ENCODE assay signal across 9 mouse cellular contexts in the genomic region with DNA sequence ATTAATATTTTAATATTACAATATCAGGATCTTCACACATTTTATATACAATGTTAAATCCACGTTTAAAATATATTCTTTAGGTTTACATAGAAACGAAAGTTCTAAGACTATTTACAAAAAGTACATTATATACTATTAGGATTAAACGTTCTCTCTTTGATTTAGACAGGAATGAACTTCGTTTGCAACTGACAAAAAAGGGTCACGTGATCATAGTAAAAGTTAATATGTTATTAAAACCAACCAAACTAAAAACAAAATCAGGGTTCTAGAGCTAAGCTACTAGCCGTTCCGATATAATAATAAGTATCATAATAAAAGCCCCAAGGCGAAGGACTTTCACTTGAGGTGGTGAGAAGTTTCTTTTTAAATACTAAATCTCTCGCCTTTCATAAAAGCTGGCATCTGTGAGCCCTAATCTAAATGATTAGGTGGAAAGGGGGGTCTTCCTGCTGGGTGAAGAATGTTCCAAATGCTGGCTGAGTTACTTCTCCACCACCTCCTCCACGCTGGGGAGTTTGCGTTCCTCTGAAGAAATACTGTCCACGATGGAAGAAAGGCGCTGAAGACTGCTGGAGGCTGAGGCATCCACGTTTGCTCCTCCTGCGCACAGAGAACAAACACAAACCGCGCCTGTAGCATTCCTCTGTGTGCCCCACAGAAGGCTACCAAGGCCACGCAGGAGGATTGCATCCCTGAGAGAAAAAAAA. TPM values are rescaled to one million over a fixed set of nuclear protein-coding genes. Genes with fewer than 3 reads are reported as not detected.
A peak's percentile ranks its signal among the peaks of the same experiment; 100 is the strongest.
DNase-seq lines count a peak whose midpoint lies in the region; ATAC-seq and TF ChIP-seq lines count a peak whose summit lies in the region.
"Had no signal": no experiment of that assay in that cellular context is flagged by ENCODE, and none has a peak within 500 bp of the region (broad histone marks: within the 10 kb centered on the region; RNA-seq: fewer than 3 reads in every experiment).

No protein-coding gene starts in this region.

- H3K27ac ChIP-seq in kidney, embryonic 16.5 days (ENCODE audit: low read length), result no peak overlapping the region
- no peak overlapping the region for H3K27ac ChIP-seq in cortical plate, adult 2 months (ENCODE audit: insufficient read depth, low read length)
- no peak overlapping the region for H3K27ac ChIP-seq in hindbrain, embryonic 14.5 days

- H3K4me3 ChIP-seq in kidney, embryonic 16.5 days (ENCODE audit: low read length), result peak overlapping the region; percentile 20
- peak overlapping the region; percentile 35 for H3K4me3 ChIP-seq in cortical plate, adult 2 months (ENCODE audit: insufficient read depth, low read length)
- H3K4me3 ChIP-seq in hindbrain, embryonic 14.5 days (replicated peaks; ENCODE audit: low read length), result no peak overlapping the region
- H3K4me3 ChIP-seq in myocyte, result peak overlapping the region; percentile 16

- H3K79me2 ChIP-seq in myocyte (ENCODE audit: control insufficient read depth, insufficient read depth), result peaks cover 22% of the 10 kb centered on the region

- peaks cover 28% of the 10 kb centered on the region for H3K27me3 ChIP-seq in kidney, embryonic 16.5 days (ENCODE audit: insufficient read depth, low read length)
- no peaks in the 10 kb centered on the region for H3K27me3 ChIP-seq in hindbrain, embryonic 14.5 days (ENCODE audit: control insufficient read depth, insufficient read depth, low read length)
- no peaks in the 10 kb centered on the region for H3K27me3 ChIP-seq in myocyte (ENCODE audit: control insufficient read depth, insufficient read depth, insufficient read length)

- ATAC-seq in kidney, embryonic 16.5 days (ENCODE audit: low FRiP score, low TSS enrichment), result peak; percentile 59; the same call in 1 of the 2 replicates
- ATAC-seq in hindbrain, embryonic 14.5 days (ENCODE audit: low FRiP score), result peak; percentile 17; the same call in 1 of the 2 replicates

- H3K4me1 ChIP-seq in kidney, embryonic 16.5 days (ENCODE audit: insufficient read depth, low read length), result peaks cover 10% of the 10 kb centered on the region; the same call in 1 of the 2 replicates
- H3K4me1 ChIP-seq in cortical plate, adult 2 months (ENCODE audit: control insufficient read depth, insufficient read depth, low read length), result no peaks in the 10 kb centered on the region
- peaks cover 3% of the 10 kb centered on the region; the same call in 1 of the 2 replicates for H3K4me1 ChIP-seq in hindbrain, embryonic 14.5 days (replicated peaks; ENCODE audit: control insufficient read depth, insufficient read depth, low read length)

- intact Hi-C loops in heart, postnatal 36 days (cut with DNase I), result no loop called here

- no peak overlapping the region for H3ac ChIP-seq in myocyte (ENCODE audit: control insufficient read depth, insufficient read length)

- WGBS in kidney, embryonic 16.5 days, result 40% methylated on average over 18 of the region's 18 CpGs
- 45% methylated on average over 18 of the region's 18 CpGs for WGBS in hindbrain, embryonic 14.5 days

- no peak for TF ChIP-seq POLR2A in cortical plate, adult 2 months (IDR thresholded peaks at IDR 0.05; ENCODE audit: extremely low read depth, insufficient read depth, low read length)
- TF ChIP-seq POLR2A in myocyte (IDR thresholded peaks at IDR 0.05; ENCODE audit: insufficient read length, low read depth), result no peak

- no peaks in the 10 kb centered on the region for H3K36me3 ChIP-seq in kidney, embryonic 16.5 days (ENCODE audit: insufficient read depth, low read length)
- H3K36me3 ChIP-seq in hindbrain, embryonic 14.5 days (replicated peaks; ENCODE audit: control insufficient read depth, insufficient read depth), result no peaks in the 10 kb centered on the region
- no peaks in the 10 kb centered on the region for H3K36me3 ChIP-seq in myocyte (ENCODE audit: control insufficient read depth, insufficient read depth)

- no peak for DNase-seq in kidney, adult 8-10 months
- no peak for DNase-seq in hindbrain, embryonic 14.5 days (ENCODE audit: low spot score)
- no peak for DNase-seq in left cerebral cortex, adult 11 months (ENCODE audit: low spot score)
- no peak for DNase-seq in thymus, adult 18-20 months
- DNase-seq in heart, postnatal 36 days, result no peak

- TF ChIP-seq CTCF in cortical plate, adult 2 months (IDR thresholded peaks at IDR 0.05; ENCODE audit: extremely low read depth, insufficient read depth, low read length), result no peak

- no peaks in the 10 kb centered on the region for H3K9me3 ChIP-seq in kidney, embryonic 16.5 days (ENCODE audit: low read length)
- H3K9me3 ChIP-seq in hindbrain, embryonic 14.5 days (ENCODE audit: control insufficient read depth, low read length), result no peaks in the 10 kb centered on the region

- peak overlapping the region; percentile 49 for H3K4me2 ChIP-seq in kidney, embryonic 16.5 days (replicated peaks; ENCODE audit: low read depth, low read length)
- peak overlapping the region; percentile 34 for H3K4me2 ChIP-seq in hindbrain, embryonic 14.5 days (replicated peaks)
- H3K4me2 ChIP-seq in myocyte (ENCODE audit: low read depth), result peak overlapping the region; percentile 90

- no peak overlapping the region; the same call in 1 of the 2 replicates for H3K9ac ChIP-seq in kidney, embryonic 16.5 days (replicated peaks; ENCODE audit: low read length)
- 0 out of 2 replicates have a peak overlapping the region, but pooled peaks have one; percentile 1 for H3K9ac ChIP-seq in hindbrain, embryonic 14.5 days

TF ChIP-seq in myocyte, 11 proteins besides CTCF, POLR2A, EP300 and RAD21:
- TF ChIP-seq USF1 (IDR thresholded peaks at IDR 0.05; ENCODE audit: low read depth) (peak; percentile 89), MYOD1 (IDR thresholded peaks at IDR 0.05; ENCODE audit: control insufficient read depth in 1 of 3, insufficient read length in 2 of 3, low read depth in 2 of 3) (no peak)

RNA-seq across cellular contexts. Expression of gene Myf6, which starts 1.5 kb away (rescaled TPM):
- 0.23 and 0.37 TPM in 2 replicates for polyA plus RNA-seq in kidney, embryonic 16.5 days (2015; fragmentation: Nextera tagmentation; extraction: Ambion mirVana)
- not detected in 2 replicates for polyA plus RNA-seq in cortical plate, adult 2 months (2012; rRNA removed)
- not detected in 2 replicates for polyA plus RNA-seq in hindbrain, embryonic 14.5 days (2014; fragmentation: Nextera tagmentation; extraction: Ambion mirVana)
- 4.4 TPM for polyA plus RNA-seq in myocyte (2012; fragmentation: generic; extraction: Trizol)
- total RNA-seq in heart, postnatal 36 days (2021), result not detected
- total RNA-seq: hematopoietic stem cell, adult 5-6 weeks had no signal

RNA-seq across cellular contexts. Expression of gene Myf5, which starts 7.1 kb away (rescaled TPM):
- polyA plus RNA-seq in kidney, embryonic 16.5 days (2015; fragmentation: Nextera tagmentation; extraction: Ambion mirVana), result 0.12 and 0.19 TPM in 2 replicates
- polyA plus RNA-seq in cortical plate, adult 2 months (2012; rRNA removed), result not detected in 2 replicates
- polyA plus RNA-seq in hindbrain, embryonic 14.5 days (2014; fragmentation: Nextera tagmentation; extraction: Ambion mirVana), result 0.09 TPM in 1 of 2 replicates, not detected in the other
- polyA plus RNA-seq in myocyte (2012; fragmentation: generic; extraction: Trizol), result 10.2 TPM
- total RNA-seq in heart, postnatal 36 days (2021), result not detected
- total RNA-seq: hematopoietic stem cell, adult 5-6 weeks had no signal

Comparison
In these comparisons a context has a peak if more than half of its experiments do, and no peak if none do; other contexts are left out.
1. H3K4me2 ChIP-seq: peak in every context shown above with its lines; median percentile 90 in myocyte; 49 in kidney, embryonic 16.5 days; 34 in hindbrain, embryonic 14.5 days.